Mouse (Mus musculus) forebrain, embryonic 12.5 days (tissue): Measurements from ENCODE around the gene Tll1. TPM values are rescaled to one million over a fixed set of nuclear protein-coding genes. Genes with fewer than 3 reads are reported as not detected.

Experiments used
- ATAC-seq: fragments of 200-750 bp; cut with Nextera tagmentation; 2 replicates; pipeline ENCODE4 v1.8.0; 2017; ENCODE audit warnings: moderate TSS enrichment; ENCODE audit not compliant: low FRiP score
- H3K27ac ChIP-seq: fragments of 300-500 bp; sonication (generic); 2 replicates; pipeline ENCODE4 v1.5.1; 2016; ENCODE audit warnings: mild to moderate bottlenecking
- H3K27me3 ChIP-seq: fragments of 300-500 bp; sonication (generic); 2 replicates; pipeline ENCODE4 v1.6.1; 2016; ENCODE audit warnings: mild to moderate bottlenecking
- H3K36me3 ChIP-seq: fragments of 300-500 bp; sonication (generic); replicated peaks from 2 replicates; pipeline ENCODE4 v1.6.1; 2016; ENCODE audit warnings: mild to moderate bottlenecking
- H3K4me1 ChIP-seq: fragments of 300-500 bp; sonication (generic); 2 replicates; pipeline ENCODE4 v1.6.1; 2016
- H3K4me2 ChIP-seq: fragments of 300-500 bp; sonication (generic); 2 replicates; pipeline ENCODE4 v1.6.1; 2016; ENCODE audit warnings: mild to moderate bottlenecking, moderate library complexity
- H3K4me3 ChIP-seq: fragments of 300-500 bp; sonication (generic); replicated peaks from 2 replicates; pipeline ENCODE4 v1.5.1; 2016; ENCODE audit warnings: mild to moderate bottlenecking
- H3K9ac ChIP-seq: fragments of 300-500 bp; sonication (generic); 2 replicates; pipeline ENCODE4 v1.6.1; 2016; ENCODE audit warnings: mild to moderate bottlenecking
- H3K9me3 ChIP-seq: fragments of 300-500 bp; sonication (generic); 2 replicates; pipeline ENCODE4 v1.6.1; 2016
- WGBS: fragments of 180-500 bp; shearing (Covaris S2); methylation state at CpG from one replicate; pipeline ENCODE4 v1.1.7; 2016; 5-methylcytosine and 5-hydroxymethylcytosine counted together
- polyA plus RNA-seq: library from polyadenylated mRNA; unstranded; fragments of >200 nt; fragmentation: Nextera tagmentation; extraction: Ambion mirVana; gene quantifications from 2 replicates; pipeline ENCODE4 v1.2.1, GENCODE M21; 2016

Tll1 gene
- polyA plus RNA-seq = 0.94 and 1.4 TPM in 2 replicates

- under 1% methylated on average over 18 of the region's 18 CpGs for WGBS
- Histone ChIP-seq H3K9me3 (no peaks in the 10 kb centered on the region), H3K4me1 (peaks cover 14% of the 10 kb centered on the region), H3K4me3 (peak within 1 kb of the TSS; percentile 67), H3K27ac (no peak within 1 kb of the TSS), H3K27me3 (peaks cover 31% of the 10 kb centered on the region), H3K4me2 (peak within 1 kb of the TSS; percentile 86), H3K9ac (peak within 1 kb of the TSS; percentile 60), H3K36me3 (no peaks in the 10 kb centered on the region)
- peak; percentile 21; the same call in 1 of the 2 replicates for ATAC-seq
Measured at GRCm38 (mm10) chr8:64206024-64206385, at the start of gene Tll1. Gene Tll1, minus strand, starts transcription at chr8:64206271.

- no peak overlapping the region for H3K9ac ChIP-seq
- no peak overlapping the region for H3K4me3 ChIP-seq
- H3K9me3 ChIP-seq = no peaks in the 10 kb centered on the region
- WGBS = 86% methylated on average over 2 of the region's 2 CpGs
- no peak overlapping the region for H3K27ac ChIP-seq
- no peaks in the 10 kb centered on the region for H3K4me1 ChIP-seq
- no peaks in the 10 kb centered on the region for H3K27me3 ChIP-seq
- no peak for ATAC-seq
- H3K36me3 ChIP-seq = no peaks in the 10 kb centered on the region
- no peak overlapping the region for H3K4me2 ChIP-seq
Measured at GRCm38 (mm10) chr8:64238645-64239044, 32.6 kb upstream of the Tll1 start.

DNA sequence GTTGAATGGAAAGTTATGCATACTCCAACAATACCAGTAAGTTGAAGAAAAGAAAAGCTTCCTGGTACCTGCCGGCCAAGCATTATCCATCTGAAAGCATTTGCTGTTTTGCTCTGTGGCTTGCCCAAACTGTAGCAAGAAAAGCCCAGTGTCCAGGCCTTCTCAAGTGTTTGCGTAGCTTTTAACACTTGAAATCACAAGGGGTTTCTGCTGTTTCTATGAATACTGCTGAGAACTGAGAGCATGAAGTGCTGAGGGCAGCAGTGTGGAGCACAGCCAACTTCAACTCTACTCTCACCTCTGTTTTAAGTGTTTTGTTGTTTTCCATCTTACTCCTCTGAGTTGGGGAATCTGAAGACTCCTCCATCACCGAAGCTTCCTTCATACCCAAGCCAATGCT lies 15.5 kb upstream of the Tll1 start:
- 88% methylated on average over 3 of the region's 3 CpGs for WGBS
- H3K4me3 ChIP-seq = no peak overlapping the region
- ATAC-seq = no peak

GRCm38 (mm10) chr8:64217644-64218043 lies 11.6 kb upstream of the Tll1 start:
- WGBS = 46% methylated on average over 2 of the region's 2 CpGs
- Histone ChIP-seq H3K9ac (no peak overlapping the region), H3K27ac (no peak overlapping the region), H3K36me3 (no peaks in the 10 kb centered on the region), H3K27me3 (no peaks in the 10 kb centered on the region), H3K4me2 (no peak overlapping the region), H3K9me3 (no peaks in the 10 kb centered on the region), H3K4me3 (no peak overlapping the region), H3K4me1 (no peaks in the 10 kb centered on the region)
- ATAC-seq = no peak

More for the DNA sequence above, 15.5 kb upstream of the Tll1 start:
- Histone ChIP-seq H3K9me3 (no peaks in the 10 kb centered on the region), H3K36me3 (no peaks in the 10 kb centered on the region), H3K4me2 (no peak overlapping the region), H3K27ac (no peak overlapping the region), H3K27me3 (no peaks in the 10 kb centered on the region), H3K4me1 (no peaks in the 10 kb centered on the region), H3K9ac (no peak overlapping the region)

DNA sequence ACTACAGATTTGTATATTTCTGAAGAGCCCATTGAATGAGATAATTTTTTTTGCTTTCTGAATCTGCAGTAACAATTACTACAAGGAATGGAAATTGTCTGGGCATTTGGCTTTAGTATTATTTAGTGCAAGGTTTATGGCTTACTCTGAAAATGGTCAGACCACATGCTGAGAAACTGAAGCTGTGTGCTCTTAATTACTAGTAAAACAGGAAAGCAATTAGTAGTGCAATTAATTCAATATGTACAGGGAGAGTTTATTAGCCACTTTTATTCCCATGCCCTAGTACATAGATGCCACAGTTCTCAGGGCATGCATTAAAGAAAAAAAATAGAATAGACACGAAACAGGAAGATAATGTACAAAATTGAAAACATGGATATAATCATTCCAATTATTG lies 10.2 kb upstream of the Tll1 start:
- H3K27me3 ChIP-seq = no peaks in the 10 kb centered on the region
- peak; percentile 50; the same call in 1 of the 2 replicates for ATAC-seq
- H3K27ac ChIP-seq = no peak overlapping the region
- H3K36me3 ChIP-seq = no peaks in the 10 kb centered on the region
- 41% methylated on average over 1 of the region's 1 CpGs for WGBS
- H3K4me2 ChIP-seq = no peak overlapping the region
- no peak overlapping the region for H3K9ac ChIP-seq
- H3K4me3 ChIP-seq = no peak overlapping the region
- H3K4me1 ChIP-seq = no peaks in the 10 kb centered on the region
- 0 out of 2 replicates have a peak, but pooled peaks cover 4% of the 10 kb centered on the region for H3K9me3 ChIP-seq

- ATAC-seq = peak; percentile 88; the same call in 1 of the 2 replicates
- no peaks in the 10 kb centered on the region for H3K27me3 ChIP-seq
- no peaks in the 10 kb centered on the region for H3K36me3 ChIP-seq
- H3K9me3 ChIP-seq = 0 out of 2 replicates have a peak, but pooled peaks cover 4% of the 10 kb centered on the region
- peak overlapping the region; percentile 15; the same call in 1 of the 2 replicates for H3K4me2 ChIP-seq
- H3K27ac ChIP-seq = peak overlapping the region; percentile 60
- H3K4me3 ChIP-seq = no peak overlapping the region
- H3K9ac ChIP-seq = no peak overlapping the region
- no peaks in the 10 kb centered on the region for H3K4me1 ChIP-seq
- WGBS = 18% methylated on average over 6 of the region's 6 CpGs
Measured at GRCm38 (mm10) chr8:64215374-64215773, 9.3 kb upstream of the Tll1 start.

- H3K27ac ChIP-seq = peak overlapping the region; percentile 60
- no peak for ATAC-seq
- H3K4me1 ChIP-seq = no peaks in the 10 kb centered on the region
- H3K27me3 ChIP-seq = no peaks in the 10 kb centered on the region
- H3K4me3 ChIP-seq = no peak overlapping the region
- no peak overlapping the region for H3K9ac ChIP-seq
- WGBS = 48% methylated on average over 1 of the region's 1 CpGs
- peak overlapping the region; percentile 15; the same call in 1 of the 2 replicates for H3K4me2 ChIP-seq
- no peaks in the 10 kb centered on the region for H3K36me3 ChIP-seq
- H3K9me3 ChIP-seq = 0 out of 2 replicates have a peak, but pooled peaks cover 4% of the 10 kb centered on the region
Measured at GRCm38 (mm10) chr8:64214906-64215305, 8.8 kb upstream of the Tll1 start.

DNA sequence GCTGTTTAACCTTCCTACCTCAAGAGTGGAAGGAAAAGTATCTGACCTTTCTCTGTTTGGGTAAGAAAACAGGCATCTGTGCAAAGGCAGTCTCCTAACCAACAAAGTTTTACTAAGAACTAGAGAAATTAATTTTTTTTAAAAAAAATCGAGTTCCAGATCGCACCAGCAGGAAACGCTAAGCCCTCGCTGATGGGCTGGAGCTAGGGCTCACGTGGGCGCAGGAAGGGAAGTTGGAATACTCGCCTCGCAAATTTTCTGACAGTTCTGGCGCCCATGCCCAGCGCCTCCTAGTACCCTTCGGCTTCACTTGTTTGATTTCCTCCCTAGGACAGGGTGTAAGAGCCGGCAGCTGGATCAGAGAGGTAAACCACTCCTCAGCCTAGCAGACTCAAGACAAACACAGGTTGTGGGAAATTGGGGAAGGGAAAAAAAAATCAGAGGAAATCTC lies 365 bp upstream of the Tll1 start:
- Histone ChIP-seq H3K9ac (peak overlapping the region; percentile 60), H3K4me2 (peak overlapping the region; percentile 86), H3K27ac (no peak overlapping the region), H3K36me3 (no peaks in the 10 kb centered on the region), H3K9me3 (no peaks in the 10 kb centered on the region), H3K27me3 (peaks cover 31% of the 10 kb centered on the region), H3K4me1 (peaks cover 14% of the 10 kb centered on the region), H3K4me3 (peak overlapping the region; percentile 67)
- peak; percentile 49; the same call in 1 of the 2 replicates for ATAC-seq
- WGBS = under 1% methylated on average over 12 of the region's 12 CpGs

- peak overlapping the region; percentile 67 for H3K4me3 ChIP-seq
- peak overlapping the region; percentile 60 for H3K9ac ChIP-seq
- peaks cover 14% of the 10 kb centered on the region for H3K4me1 ChIP-seq
- peak; percentile 81 for ATAC-seq
- no peak overlapping the region for H3K27ac ChIP-seq
- peak overlapping the region; percentile 86 for H3K4me2 ChIP-seq
- peaks cover 31% of the 10 kb centered on the region for H3K27me3 ChIP-seq
- no peaks in the 10 kb centered on the region for H3K36me3 ChIP-seq
- WGBS = under 1% methylated on average over 56 of the region's 61 CpGs
- H3K9me3 ChIP-seq = no peaks in the 10 kb centered on the region
Measured at GRCm38 (mm10) chr8:64205321-64206023, 599 bp downstream of the Tll1 start.

- WGBS = under 1% methylated on average over 19 of the region's 19 CpGs
Measured at GRCm38 (mm10) chr8:64204801-64205311, 1.2 kb downstream of the Tll1 start.

GRCm38 (mm10) chr8:64204167-64204566 lies 1.9 kb downstream of the Tll1 start:
- 2% methylated on average over 19 of the region's 19 CpGs for WGBS
- H3K27me3 ChIP-seq = peaks cover 31% of the 10 kb centered on the region
- ATAC-seq = peak; percentile 72
- peak overlapping the region; percentile 67 for H3K4me3 ChIP-seq
- H3K36me3 ChIP-seq = no peaks in the 10 kb centered on the region
- H3K9me3 ChIP-seq = no peaks in the 10 kb centered on the region
- peaks cover 14% of the 10 kb centered on the region for H3K4me1 ChIP-seq
- H3K27ac ChIP-seq = no peak overlapping the region
- peak overlapping the region; percentile 86 for H3K4me2 ChIP-seq
- H3K9ac ChIP-seq = no peak overlapping the region

More at GRCm38 (mm10) chr8:64204801-64205311, 1.2 kb downstream of the Tll1 start:
- Histone ChIP-seq H3K36me3 (no peaks in the 10 kb centered on the region), H3K9me3 (no peaks in the 10 kb centered on the region), H3K27me3 (peaks cover 31% of the 10 kb centered on the region), H3K4me2 (peak overlapping the region; percentile 86), H3K4me1 (peaks cover 14% of the 10 kb centered on the region), H3K4me3 (peak overlapping the region; percentile 67), H3K9ac (peak overlapping the region; percentile 60), H3K27ac (no peak overlapping the region)
- peak; percentile 45 for ATAC-seq

DNA sequence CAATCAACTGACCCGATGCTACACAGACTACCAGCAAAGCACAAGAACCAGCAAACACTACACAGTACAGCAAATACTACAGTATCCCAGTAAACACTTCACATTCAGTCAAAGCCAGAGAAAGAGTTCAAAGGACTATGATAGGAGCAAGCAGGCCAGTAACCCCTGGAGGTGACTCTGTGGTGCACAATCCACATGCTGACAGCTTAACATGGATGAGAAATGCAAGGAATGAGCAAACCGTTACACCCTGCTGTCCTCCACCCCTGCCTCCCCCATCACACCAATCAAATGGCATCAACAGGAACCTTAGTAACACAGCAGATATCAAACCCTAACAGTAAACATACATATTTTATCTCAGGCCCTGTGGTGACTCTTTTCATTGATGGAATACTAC lies 7.7 kb downstream of the Tll1 start:
- H3K9me3 ChIP-seq = no peaks in the 10 kb centered on the region
- H3K9ac ChIP-seq = no peak overlapping the region
- no peak overlapping the region for H3K4me3 ChIP-seq
- H3K27me3 ChIP-seq = 0 out of 2 replicates have a peak, but pooled peaks cover 4% of the 10 kb centered on the region
- peaks cover 2% of the 10 kb centered on the region; the same call in 1 of the 2 replicates for H3K4me1 ChIP-seq
- 83% methylated on average over 2 of the region's 2 CpGs for WGBS
- H3K27ac ChIP-seq = no peak overlapping the region
- no peaks in the 10 kb centered on the region for H3K36me3 ChIP-seq
- ATAC-seq = no peak
- H3K4me2 ChIP-seq = no peak overlapping the region
